Mouse (Mus musculus): ENCODE measurements around the gene Atp2a3. TPM values are rescaled to one million over a fixed set of nuclear protein-coding genes. Genes with fewer than 3 reads are reported as not detected.

Gene Atp2a3
- polyA plus RNA-seq, 1 experiment from 2014 or later: 3.8 TPM

- H3K27ac ChIP-seq: no peak overlapping the region
- no peak overlapping the region for H3K4me2 ChIP-seq
- no peak overlapping the region for H3K4me3 ChIP-seq
- ATAC-seq (replicated peaks; ENCODE audit: insufficient number of reproducible peaks, insufficient read depth, low FRiP score, low read depth): no peak
- peaks cover 52% of the 10 kb centered on the region for H3K4me1 ChIP-seq (replicated peaks)
- H3K27me3 ChIP-seq: peaks cover 42% of the 10 kb centered on the region
- no peak overlapping the region for H3K9ac ChIP-seq
- no peaks in the 10 kb centered on the region for H3K36me3 ChIP-seq
- no peaks in the 10 kb centered on the region for H3K9me3 ChIP-seq (replicated peaks)
- WGBS: 51% methylated on average over 9 of the region's 9 CpGs
Observed at GRCm38 (mm10) chr11:73023099-73023498, 62.1 kb downstream of the Atp2a3 start.

DNA sequence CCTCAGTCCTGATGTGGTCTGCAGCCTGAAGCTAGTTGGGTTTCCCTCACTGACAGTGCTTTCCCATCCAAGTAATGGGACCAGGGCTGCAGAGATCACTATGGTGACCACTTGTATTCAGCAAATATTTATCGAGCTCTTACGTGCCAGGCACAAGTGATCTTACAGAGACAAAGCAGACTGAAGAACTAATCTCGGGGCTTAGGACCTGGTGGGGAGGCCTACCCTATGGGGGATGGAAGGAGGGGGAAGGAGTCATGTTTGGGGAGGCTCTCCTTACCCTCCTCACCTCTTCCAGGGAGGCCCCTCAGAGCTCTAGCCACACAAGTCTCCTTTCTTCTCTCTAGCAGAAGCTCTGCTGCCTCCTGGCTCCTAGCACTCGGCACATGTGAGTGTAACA is 62.9 kb downstream of the Atp2a3 start:
- H3K27ac ChIP-seq: no peak overlapping the region
- H3K9me3 ChIP-seq (replicated peaks): no peaks in the 10 kb centered on the region
- no peak for ATAC-seq (replicated peaks; ENCODE audit: insufficient number of reproducible peaks, insufficient read depth, low FRiP score, low read depth)
- H3K9ac ChIP-seq: no peak overlapping the region
- no peak overlapping the region for H3K4me2 ChIP-seq
- H3K36me3 ChIP-seq: no peaks in the 10 kb centered on the region
- H3K27me3 ChIP-seq: peaks cover 37% of the 10 kb centered on the region
- H3K4me1 ChIP-seq (replicated peaks): peaks cover 47% of the 10 kb centered on the region
- H3K4me3 ChIP-seq: no peak overlapping the region
- WGBS: 44% methylated on average over 4 of the region's 4 CpGs

DNA sequence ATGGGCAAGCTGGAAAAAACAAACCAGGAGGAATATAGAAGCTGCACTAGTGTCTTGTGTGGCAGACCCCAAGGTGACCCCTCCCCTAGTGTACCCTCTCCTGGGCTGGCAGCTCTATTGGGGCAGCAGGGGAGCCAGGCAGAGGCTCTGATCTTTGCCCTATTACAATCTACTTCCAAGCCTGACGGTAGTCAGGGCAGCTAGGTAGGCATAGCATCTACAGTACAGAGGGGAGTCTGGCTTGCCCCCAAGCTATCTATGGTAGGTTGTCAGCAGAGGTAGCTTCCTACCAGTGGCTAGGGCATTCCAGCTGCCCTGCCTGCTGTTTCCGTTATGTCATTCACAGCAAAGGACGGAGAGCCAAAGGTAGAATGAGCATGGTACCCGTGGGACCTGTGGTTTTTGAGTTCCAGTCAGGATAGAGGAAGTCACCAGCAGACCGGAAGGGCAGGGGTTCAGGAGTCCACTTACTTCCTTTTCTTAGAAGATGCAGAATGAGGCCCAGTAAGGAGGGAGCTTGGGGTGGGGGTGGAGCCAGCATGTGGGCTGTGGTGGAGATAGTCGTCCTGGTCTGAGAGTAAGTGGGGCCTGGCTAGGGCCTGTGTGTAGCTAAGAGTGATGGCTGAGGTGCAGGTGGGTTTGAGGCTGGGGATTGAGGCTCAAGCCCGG is 63.4 kb downstream of the Atp2a3 start:
- Histone ChIP-seq H3K27me3 (peaks cover 35% of the 10 kb centered on the region), H3K9me3 (replicated peaks) (no peaks in the 10 kb centered on the region), H3K4me3 (no peak overlapping the region), H3K27ac (no peak overlapping the region), H3K9ac (no peak overlapping the region), H3K4me2 (0 out of 2 replicates have a peak overlapping the region, but pooled peaks have one; percentile 6), H3K4me1 (replicated peaks) (peaks cover 42% of the 10 kb centered on the region), H3K36me3 (no peaks in the 10 kb centered on the region)
- ATAC-seq (replicated peaks; ENCODE audit: insufficient number of reproducible peaks, insufficient read depth, low FRiP score, low read depth): no peak; the same call in 1 of the 2 replicates
- 44% methylated on average over 7 of the region's 7 CpGs for WGBS

GRCm38 (mm10) chr11:73026961-73027360 is 66.0 kb downstream of the Atp2a3 start:
- no peak overlapping the region for H3K4me3 ChIP-seq
- H3K27me3 ChIP-seq: peaks cover 9% of the 10 kb centered on the region
- H3K4me2 ChIP-seq: no peak overlapping the region
- WGBS: 41% methylated on average over 8 of the region's 8 CpGs
- H3K9ac ChIP-seq: no peak overlapping the region
- no peaks in the 10 kb centered on the region for H3K9me3 ChIP-seq (replicated peaks)
- no peaks in the 10 kb centered on the region for H3K36me3 ChIP-seq
- peaks cover 44% of the 10 kb centered on the region for H3K4me1 ChIP-seq (replicated peaks)
- no peak overlapping the region for H3K27ac ChIP-seq
- ATAC-seq (replicated peaks; ENCODE audit: insufficient number of reproducible peaks, insufficient read depth, low FRiP score, low read depth): no peak

GRCm38 (mm10) chr11:73030821-73031498 is 70.0 kb downstream of the Atp2a3 start:
- H3K4me2 ChIP-seq: peak overlapping the region; percentile 67
- ATAC-seq (replicated peaks; ENCODE audit: insufficient number of reproducible peaks, insufficient read depth, low FRiP score, low read depth): peak; percentile 91
- H3K9me3 ChIP-seq (replicated peaks): no peaks in the 10 kb centered on the region
- H3K4me3 ChIP-seq: peak overlapping the region; percentile 41
- H3K9ac ChIP-seq: peak overlapping the region; percentile 43
- H3K4me1 ChIP-seq (replicated peaks): peaks cover 20% of the 10 kb centered on the region
- peak overlapping the region; percentile 72 for H3K27ac ChIP-seq
- 24% methylated on average over 20 of the region's 20 CpGs for WGBS
- 0 out of 2 replicates have a peak, but pooled peaks cover 2% of the 10 kb centered on the region for H3K27me3 ChIP-seq
- no peaks in the 10 kb centered on the region for H3K36me3 ChIP-seq

- peak overlapping the region; percentile 67; the same call in 1 of the 2 replicates for H3K4me2 ChIP-seq
- ATAC-seq (replicated peaks; ENCODE audit: insufficient number of reproducible peaks, insufficient read depth, low FRiP score, low read depth): no peak
- H3K4me1 ChIP-seq (replicated peaks): peaks cover 22% of the 10 kb centered on the region
- 0 out of 2 replicates have a peak, but pooled peaks cover 2% of the 10 kb centered on the region for H3K27me3 ChIP-seq
- no peaks in the 10 kb centered on the region for H3K36me3 ChIP-seq
- no peaks in the 10 kb centered on the region for H3K9me3 ChIP-seq (replicated peaks)
- 0 out of 2 replicates have a peak overlapping the region, but pooled peaks have one; percentile 72 for H3K27ac ChIP-seq
- no peak overlapping the region for H3K9ac ChIP-seq
- 76% methylated on average over 5 of the region's 5 CpGs for WGBS
- no peak overlapping the region for H3K4me3 ChIP-seq
Observed at GRCm38 (mm10) chr11:73031536-73031935, 70.6 kb downstream of the Atp2a3 start.

DNA sequence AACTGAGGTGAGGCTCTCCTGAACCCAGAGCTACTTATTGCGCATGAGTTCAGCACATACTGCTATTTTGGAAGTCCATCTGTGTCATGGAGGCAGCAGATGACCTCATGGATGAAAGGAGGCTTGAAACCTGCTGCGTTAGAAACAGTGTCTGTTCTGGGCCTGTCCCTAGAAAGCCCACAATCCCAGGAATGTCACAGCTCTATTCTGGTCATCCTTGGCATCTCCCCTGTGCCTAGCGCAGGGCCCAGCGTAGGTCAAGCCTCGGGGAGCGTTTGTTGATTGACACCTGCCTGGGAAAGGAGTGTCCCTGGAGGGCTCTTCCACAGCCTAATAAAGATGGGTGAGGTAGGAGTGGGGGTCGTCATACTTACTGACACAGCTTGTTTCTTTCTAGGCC is 75.1 kb downstream of the Atp2a3 start:
- ATAC-seq (replicated peaks; ENCODE audit: insufficient number of reproducible peaks, insufficient read depth, low FRiP score, low read depth): no peak
- WGBS: 55% methylated on average over 7 of the region's 7 CpGs
- Histone ChIP-seq H3K36me3 (no peaks in the 10 kb centered on the region), H3K4me1 (replicated peaks) (peaks cover 21% of the 10 kb centered on the region), H3K4me2 (no peak overlapping the region), H3K27ac (no peak overlapping the region), H3K9ac (no peak overlapping the region), H3K9me3 (replicated peaks) (no peaks in the 10 kb centered on the region), H3K4me3 (no peak overlapping the region), H3K27me3 (0 out of 2 replicates have a peak, but pooled peaks cover 2% of the 10 kb centered on the region)

GRCm38 (mm10) chr11:73036889-73037288 is 75.9 kb downstream of the Atp2a3 start:
- Histone ChIP-seq H3K9ac (no peak overlapping the region), H3K27me3 (0 out of 2 replicates have a peak, but pooled peaks cover 2% of the 10 kb centered on the region), H3K36me3 (no peaks in the 10 kb centered on the region), H3K9me3 (replicated peaks) (no peaks in the 10 kb centered on the region), H3K27ac (no peak overlapping the region), H3K4me2 (no peak overlapping the region), H3K4me1 (replicated peaks) (peaks cover 15% of the 10 kb centered on the region), H3K4me3 (no peak overlapping the region)
- ATAC-seq (replicated peaks; ENCODE audit: insufficient number of reproducible peaks, insufficient read depth, low FRiP score, low read depth): 0 out of 2 replicates have a peak, but pooled peaks have one; percentile 28
- WGBS: 53% methylated on average over 6 of the region's 6 CpGs

- Histone ChIP-seq H3K4me2 (no peak overlapping the region), H3K27ac (no peak overlapping the region), H3K9ac (no peak overlapping the region), H3K9me3 (replicated peaks) (no peaks in the 10 kb centered on the region), H3K4me3 (no peak overlapping the region), H3K36me3 (no peaks in the 10 kb centered on the region), H3K4me1 (replicated peaks) (peaks cover 15% of the 10 kb centered on the region), H3K27me3 (0 out of 2 replicates have a peak, but pooled peaks cover 2% of the 10 kb centered on the region)
- ATAC-seq (replicated peaks; ENCODE audit: insufficient number of reproducible peaks, insufficient read depth, low FRiP score, low read depth): no peak
- WGBS: 86% methylated on average over 3 of the region's 3 CpGs
Observed at GRCm38 (mm10) chr11:73037691-73038090, 76.7 kb downstream of the Atp2a3 start.

- H3K4me2 ChIP-seq: no peak overlapping the region
- no peak for ATAC-seq (replicated peaks; ENCODE audit: insufficient number of reproducible peaks, insufficient read depth, low FRiP score, low read depth)
- H3K36me3 ChIP-seq: no peaks in the 10 kb centered on the region
- H3K4me3 ChIP-seq: no peak overlapping the region
- no peaks in the 10 kb centered on the region for H3K9me3 ChIP-seq (replicated peaks)
- no peak overlapping the region for H3K27ac ChIP-seq
- peaks cover 15% of the 10 kb centered on the region for H3K4me1 ChIP-seq (replicated peaks)
- 56% methylated on average over 9 of the region's 9 CpGs for WGBS
- H3K27me3 ChIP-seq: no peaks in the 10 kb centered on the region
- no peak overlapping the region for H3K9ac ChIP-seq
Observed at GRCm38 (mm10) chr11:73039102-73039799, 78.3 kb downstream of the Atp2a3 start.

All from heart, embryonic 15.5 days (tissue).